Mouse (Mus musculus) embryonic stem cell, embryonic (primary cell): ENCODE measurements around the gene Bbx.

ENCODE experiments used
- CTCF ChIA-PET, 4 experiments: fragments of 300-600 bp in 2 of 4; fragments of 350-600 bp in 2 of 4; sonication (Branson Sonifier 250); formaldehyde crosslinking; loops; one replicate each; lab custom pipeline; 2022; ENCODE audit warnings: inconsistent platforms in 2 of 4; lab: Charles Lee
- POLR2A ChIA-PET, 4 experiments: fragments of 300-600 bp in 2 of 4; fragments of 350-600 bp in 2 of 4; sonication (Branson Sonifier 250); formaldehyde crosslinking; loops; one replicate each; lab custom pipeline; 2022; ENCODE audit warnings: antibody characterized with exemption in 4 of 4, inconsistent platforms in 1 of 4; lab: Charles Lee

The Bbx gene

DNA sequence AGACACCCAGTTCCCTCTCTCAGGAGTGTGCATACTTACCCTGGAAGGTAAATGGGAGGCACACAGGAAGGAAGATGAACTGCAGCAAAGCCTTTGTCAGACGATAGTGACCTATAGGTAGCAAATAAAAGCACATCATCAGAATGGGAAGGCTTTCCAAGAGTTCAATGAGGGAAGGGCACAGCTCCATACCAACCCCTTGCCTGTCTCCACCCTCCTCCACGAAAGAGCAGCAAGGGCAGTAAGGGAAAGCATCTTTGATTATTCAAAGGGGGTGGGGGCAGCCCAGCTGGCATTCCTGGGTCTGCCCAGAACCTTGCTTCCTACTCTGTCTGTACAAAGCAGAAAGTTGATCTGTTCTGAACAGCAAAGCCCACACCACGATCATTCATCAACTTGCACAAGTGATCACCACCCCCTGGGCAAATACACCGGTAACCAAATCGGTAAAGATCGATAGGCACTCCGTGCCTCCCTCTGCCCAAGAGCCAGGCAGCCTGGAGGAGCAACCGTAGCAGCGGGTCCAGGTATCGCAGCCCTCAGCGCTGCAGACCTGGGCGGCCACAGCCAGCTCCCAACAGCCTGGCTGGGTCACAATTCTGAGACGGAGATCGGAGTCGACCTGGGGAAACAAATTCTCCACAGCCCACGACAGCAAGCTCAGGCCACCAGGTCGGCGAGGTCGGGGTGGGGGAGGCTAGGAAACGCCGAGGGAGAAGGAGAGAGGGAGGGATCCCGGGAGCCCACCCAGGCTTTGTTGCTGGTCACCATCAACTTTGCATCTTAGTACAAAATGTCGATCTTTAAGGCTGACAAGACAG lies 3.1 kb downstream of the Bbx start:
- POLR2A ChIA-PET = interaction anchor here in 2 of 4 experiments (1.0 to 1.4 kb wide), 2 partner anchors 9 kb away, joined by 4 read pairs; no protein-coding TSS in a partner anchor
- CTCF ChIA-PET = no interaction called here

- ChIA-PET POLR2A (interaction anchor here in 3 of 4 experiments (1.0 to 1.6 kb wide), 3 partner anchors 12 to 56 kb away, joined by 3 to 5 read pairs (median 3); partner anchors contain the start of gene Bbx (in 1 of the 3)), CTCF (interaction anchor here in 3 of 4 experiments (0.6 to 1.2 kb wide), 5 partner anchors 38 to 131 kb away, joined by 3 to 5 read pairs (median 3); no protein-coding TSS in a partner anchor)
Measured at GRCm38 (mm10) chr16:50420130-50420529, 12.1 kb downstream of the Bbx start.

DNA sequence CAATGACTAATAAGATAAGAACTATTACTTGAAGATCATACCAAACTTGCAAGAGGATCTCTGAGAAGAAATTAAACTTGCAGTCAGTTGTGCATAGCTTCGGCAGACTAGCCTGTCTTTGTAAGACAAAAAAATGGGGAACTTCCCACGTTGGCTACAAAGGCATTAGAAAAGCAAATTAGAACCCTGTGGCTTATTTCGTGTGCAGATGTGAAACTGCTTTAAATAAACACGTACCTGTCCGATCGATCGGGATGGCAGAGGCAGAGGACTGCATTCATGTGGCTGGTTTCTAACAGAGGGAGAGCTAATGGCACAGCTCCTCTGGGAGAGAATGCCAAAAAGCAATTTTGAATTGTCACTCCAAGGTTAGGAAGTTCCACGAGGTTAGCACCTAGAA lies 16.8 kb downstream of the Bbx start:
- ChIA-PET CTCF (interaction anchor here in 2 of 4 experiments (0.7 to 1.2 kb wide), 3 partner anchors 41 to 213 kb away, joined by 4 to 7 read pairs (median 4); no protein-coding TSS in a partner anchor), POLR2A (interaction anchor here in 2 of 4 experiments (0.6 to 1.2 kb wide), 2 partner anchors 22 to 272 kb away, joined by 3 read pairs; no protein-coding TSS in a partner anchor)

- ChIA-PET CTCF (no interaction called here), POLR2A (no interaction called here)
Measured at GRCm38 (mm10) chr16:50402851-50403250, 29.3 kb downstream of the Bbx start.

DNA sequence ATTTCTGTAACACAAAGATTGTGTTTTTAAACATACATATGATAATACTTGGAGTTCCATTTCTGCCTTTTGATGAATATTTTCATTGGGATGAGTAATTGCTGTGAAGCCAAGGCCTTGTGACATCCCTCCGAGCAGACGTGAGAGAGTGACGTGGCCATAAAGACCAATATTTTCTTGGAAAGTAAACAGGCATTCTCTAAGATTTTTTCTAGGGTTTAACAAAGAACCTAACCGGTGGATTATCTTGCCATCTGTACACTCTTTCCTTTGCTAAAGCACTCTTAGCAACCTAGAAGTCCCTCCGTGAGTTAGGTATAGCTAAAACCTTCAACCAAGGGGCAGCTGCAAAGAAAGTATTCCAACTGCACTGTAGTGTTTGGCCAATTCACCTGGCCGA lies 32.4 kb downstream of the Bbx start:
- ChIA-PET POLR2A (no interaction called here), CTCF (interaction anchor here in 1 of 4 experiments (0.9 kb wide), 1 partner anchor 354 kb away, joined by 3 read pairs; no protein-coding TSS in a partner anchor)

- CTCF ChIA-PET = no interaction called here
Measured at GRCm38 (mm10) chr16:50398564-50398963, 33.6 kb downstream of the Bbx start.

GRCm38 (mm10) chr16:50395928-50396612 lies 36.1 kb downstream of the Bbx start:
- POLR2A ChIA-PET = interaction anchor here in 1 of 4 experiments (0.6 to 1.0 kb wide), 2 partner anchors 10 to 15 kb away, joined by 3 read pairs; no protein-coding TSS in a partner anchor
- CTCF ChIA-PET = interaction anchor here in 1 of 4 experiments (1.5 kb wide), 1 partner anchor 22 kb away, joined by 4 read pairs; no protein-coding TSS in a partner anchor

More at GRCm38 (mm10) chr16:50398564-50398963, 33.6 kb downstream of the Bbx start:
- POLR2A ChIA-PET = no interaction called here

DNA sequence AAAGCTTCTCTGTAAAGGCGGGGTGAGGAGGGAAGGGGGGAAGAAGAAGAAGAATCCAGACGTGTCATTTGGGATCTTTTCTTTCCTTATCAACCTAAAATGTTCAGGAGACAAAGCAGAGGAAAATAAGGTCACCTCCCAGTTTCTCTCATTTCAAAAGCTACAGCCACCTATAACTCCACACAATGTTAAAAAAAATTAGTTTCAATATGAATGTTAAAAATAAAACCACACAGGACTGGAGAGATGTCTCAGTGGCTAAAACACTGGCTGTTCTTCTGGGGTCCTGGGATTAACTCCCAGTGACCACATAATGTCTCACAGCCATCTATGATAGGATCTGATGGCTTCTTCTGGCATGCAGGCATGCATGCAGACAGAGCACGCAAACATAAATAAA lies 43.7 kb downstream of the Bbx start:
- POLR2A ChIA-PET = no interaction called here

GRCm38 (mm10) chr16:50383541-50383940 lies 48.6 kb downstream of the Bbx start:
- POLR2A ChIA-PET = no interaction called here
- CTCF ChIA-PET = interaction anchor here in 1 of 4 experiments (0.7 kb wide), 1 partner anchor 126 kb away, joined by 3 read pairs; no protein-coding TSS in a partner anchor

More for the DNA sequence above, 43.7 kb downstream of the Bbx start:
- CTCF ChIA-PET = interaction anchor here in 1 of 4 experiments (0.7 kb wide), 1 partner anchor 348 kb away, joined by 3 read pairs; no protein-coding TSS in a partner anchor

DNA sequence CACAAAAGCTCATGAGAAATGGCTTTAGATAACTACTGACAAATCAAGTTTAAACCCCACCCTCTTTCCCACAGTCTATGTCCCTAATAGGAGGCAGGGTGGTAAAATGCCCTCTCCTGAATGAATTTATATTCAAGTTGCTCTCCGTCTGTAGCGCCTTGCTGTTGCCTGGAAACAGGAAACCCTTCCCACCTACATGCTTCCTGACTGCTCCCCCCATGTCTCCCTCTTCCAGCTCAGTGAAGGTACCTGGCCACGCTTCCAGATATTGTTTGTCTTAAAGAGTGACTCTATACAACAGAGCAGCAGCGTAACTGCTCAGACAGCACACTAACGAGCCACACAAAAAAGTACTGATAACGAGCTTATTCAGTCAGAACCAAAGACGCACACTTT lies 50.8 kb downstream of the Bbx start:
- ChIA-PET CTCF (interaction anchor here in 3 of 4 experiments (0.6 to 1.1 kb wide), 4 partner anchors 39 to 345 kb away, joined by 3 read pairs; no protein-coding TSS in a partner anchor), POLR2A (interaction anchor here in 1 of 4 experiments (1.4 kb wide), 1 partner anchor 14 kb away, joined by 3 read pairs; no protein-coding TSS in a partner anchor)

GRCm38 (mm10) chr16:50380682-50381350 lies 51.4 kb downstream of the Bbx start:
- POLR2A ChIA-PET = interaction anchor here in 1 of 4 experiments (1.4 kb wide), 1 partner anchor 15 kb away, joined by 3 read pairs; no protein-coding TSS in a partner anchor

DNA sequence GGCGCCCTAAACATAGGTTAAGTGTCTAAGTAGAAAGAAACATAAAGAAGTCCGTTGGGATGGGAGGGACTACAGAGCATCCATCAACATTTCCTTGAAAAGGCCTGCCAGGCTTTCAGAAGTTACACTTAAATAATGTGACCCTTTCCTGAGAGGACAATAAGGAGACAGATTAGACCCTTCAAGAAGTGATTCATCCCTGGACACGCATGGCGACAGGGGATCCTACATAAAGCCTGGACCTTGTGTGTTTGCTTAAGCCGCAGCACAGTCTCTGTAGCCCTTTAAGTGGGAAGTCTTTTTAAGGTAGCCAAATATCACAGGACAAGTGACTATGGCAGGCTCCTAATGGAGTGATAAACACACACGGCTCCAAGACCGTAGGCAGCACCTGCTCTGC lies 52.0 kb downstream of the Bbx start:
- POLR2A ChIA-PET = interaction anchor here in 1 of 4 experiments (1.4 kb wide), 1 partner anchor 16 kb away, joined by 3 read pairs; no protein-coding TSS in a partner anchor
- CTCF ChIA-PET = interaction anchor here in 1 of 4 experiments (1.1 kb wide), 1 partner anchor 149 kb away, joined by 3 read pairs; no protein-coding TSS in a partner anchor

More at GRCm38 (mm10) chr16:50380682-50381350, 51.4 kb downstream of the Bbx start:
- CTCF ChIA-PET = interaction anchor here in 2 of 4 experiments (0.6 to 1.1 kb wide), 3 partner anchors 51 to 345 kb away, joined by 3 read pairs; no protein-coding TSS in a partner anchor

GRCm38 (mm10) chr16:50374611-50375010 lies 57.6 kb downstream of the Bbx start:
- ChIA-PET POLR2A (interaction anchor here in 1 of 4 experiments (1.0 kb wide), 1 partner anchor 11 kb away, joined by 3 read pairs; no protein-coding TSS in a partner anchor), CTCF (interaction anchor here (0.5 to 1.4 kb wide), 18 partner anchors 10 to 1543 kb away, joined by 3 to 8 read pairs (median 4); no protein-coding TSS in a partner anchor)

GRCm38 (mm10) chr16:50373685-50374084 lies 58.5 kb downstream of the Bbx start:
- ChIA-PET POLR2A (no interaction called here), CTCF (interaction anchor here (0.6 to 1.4 kb wide), 5 partner anchors 9 to 383 kb away, joined by 3 to 11 read pairs (median 5); no protein-coding TSS in a partner anchor)

DNA sequence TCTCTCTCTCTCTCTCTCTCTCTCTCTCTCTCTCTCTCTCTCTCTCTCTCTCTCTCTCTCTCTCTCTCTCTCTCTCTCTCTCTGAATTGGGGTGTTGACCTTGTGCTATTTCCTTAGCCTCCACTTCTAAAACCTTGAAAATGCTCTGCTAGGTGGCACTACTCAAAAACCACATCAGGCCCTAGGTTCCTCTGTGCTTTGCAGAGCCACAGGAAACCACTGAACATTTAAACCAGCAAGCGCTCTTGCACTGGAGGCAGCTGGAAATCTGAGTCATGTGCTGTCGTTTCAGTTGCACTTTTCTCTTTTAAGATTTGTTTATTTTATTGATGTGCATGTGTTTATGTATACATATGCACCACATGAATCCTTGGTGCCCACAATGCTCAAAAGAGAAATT lies 59.6 kb downstream of the Bbx start:
- ChIA-PET POLR2A (interaction anchor here in 1 of 4 experiments (1.2 kb wide), 1 partner anchor 364 kb away, joined by 3 read pairs; no protein-coding TSS in a partner anchor), CTCF (interaction anchor here in 2 of 4 experiments (0.7 to 1.0 kb wide), 2 partner anchors 47 to 157 kb away, joined by 3 read pairs; no protein-coding TSS in a partner anchor)

DNA sequence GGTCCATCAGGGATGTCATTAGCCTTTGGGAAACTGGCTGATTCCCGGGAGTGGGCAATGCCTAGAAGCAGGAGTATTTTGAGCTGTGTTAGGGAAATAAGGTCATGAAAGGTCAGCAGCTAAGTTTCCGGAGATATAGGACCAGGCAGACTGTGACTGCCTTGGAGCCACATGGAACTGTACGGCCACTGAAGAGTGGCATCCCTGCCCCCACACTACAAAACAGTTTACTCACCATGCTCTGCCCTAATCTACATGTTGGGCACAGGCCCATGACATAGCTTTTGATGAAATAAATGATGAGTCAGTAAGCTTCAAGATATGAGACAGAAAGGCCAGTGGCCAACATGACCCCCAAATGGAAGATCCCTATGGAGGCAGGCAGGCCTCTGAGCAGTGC lies 60.7 kb downstream of the Bbx start:
- CTCF ChIA-PET = no interaction called here

DNA sequence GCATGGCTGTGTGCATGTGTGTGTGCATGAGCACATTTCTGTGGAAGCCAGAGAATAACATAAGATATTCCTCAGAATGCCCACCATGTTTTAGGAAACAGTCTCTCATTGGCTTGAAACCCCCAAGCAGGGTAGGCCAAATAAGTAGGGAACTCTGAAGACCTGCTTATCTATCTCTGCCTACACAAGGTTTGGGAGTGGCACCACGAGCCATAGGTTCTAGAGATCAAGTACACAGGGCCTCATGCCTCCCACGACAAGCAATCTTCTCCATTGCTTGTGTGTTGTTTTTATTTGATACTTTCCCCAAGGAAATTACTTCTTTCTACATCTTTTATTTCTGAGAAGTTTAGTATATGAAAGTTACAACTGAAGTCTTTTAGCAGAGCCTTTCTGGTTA lies 61.8 kb downstream of the Bbx start:
- ChIA-PET POLR2A (interaction anchor here in 2 of 4 experiments (0.6 to 1.3 kb wide), 2 partner anchors 8 to 330 kb away, joined by 3 read pairs; no protein-coding TSS in a partner anchor), CTCF (no interaction called here)

More for the DNA sequence above, 60.7 kb downstream of the Bbx start:
- POLR2A ChIA-PET = no interaction called here
